Mouse (Mus musculus) heart, embryonic 14.5 days (tissue): Measurements from ENCODE around the gene Plpp3. TPM values are rescaled to one million over a fixed set of nuclear protein-coding genes. Genes with fewer than 3 reads are reported as not detected.

Source experiments
- ATAC-seq: fragments of 200-750 bp; cut with Nextera tagmentation; 2 replicates; pipeline ENCODE4 v1.8.0; 2017; ENCODE audit warnings: low read depth, moderate TSS enrichment; ENCODE audit not compliant: insufficient number of reproducible peaks, insufficient read depth, low FRiP score
- H3K27ac ChIP-seq, 2 experiments: fragments of 200-500 bp in 1 of 2; fragments of 300-500 bp in 1 of 2; sonication (generic) in 1 of 2; replicated peaks in 1 of 2; 2 replicates each; pipeline ENCODE4 v1.5.1; 2012 to 2014; ENCODE audit warnings: low read depth in 2 of 2, low read length in 2 of 2, control low read depth in 1 of 2, mild to moderate bottlenecking in 1 of 2, mixed read lengths in 1 of 2; ENCODE audit not compliant: control insufficient read depth in 1 of 2, insufficient read depth in 1 of 2
- H3K27me3 ChIP-seq: fragments of 300-500 bp; sonication (generic); 2 replicates; pipeline ENCODE4 v1.6.1; 2014; ENCODE audit warnings: mild to moderate bottlenecking, low read length, control low read depth; ENCODE audit not compliant: control insufficient read depth, insufficient read depth
- H3K36me3 ChIP-seq: fragments of 300-500 bp; sonication (generic); 2 replicates; pipeline ENCODE4 v1.6.1; 2014; ENCODE audit warnings: mild to moderate bottlenecking, control low read depth, low read length, mixed read lengths; ENCODE audit not compliant: control insufficient read depth, insufficient read depth
- H3K4me1 ChIP-seq, 2 experiments: fragments of 200-500 bp in 1 of 2; fragments of 300-500 bp in 1 of 2; sonication (generic) in 1 of 2; 2 replicates each; pipeline ENCODE4 v1.6.1; 2012 to 2014; ENCODE audit warnings: low read length in 2 of 2, control low read depth in 1 of 2, mixed read lengths in 1 of 2; ENCODE audit not compliant: control insufficient read depth in 2 of 2, insufficient read depth in 2 of 2
- H3K4me2 ChIP-seq: fragments of 300-500 bp; sonication (generic); 2 replicates; pipeline ENCODE4 v1.6.1; 2014; ENCODE audit warnings: mild to moderate bottlenecking, low read length
- H3K4me3 ChIP-seq, 2 experiments: fragments of 200-500 bp in 1 of 2; fragments of 300-500 bp in 1 of 2; sonication (generic) in 1 of 2; 2 replicates each; pipeline ENCODE4 v1.5.1; 2012 to 2014; ENCODE audit warnings: low read length in 2 of 2, mild to moderate bottlenecking in 2 of 2, control low read depth in 1 of 2, low read depth in 1 of 2, moderate library complexity in 1 of 2; ENCODE audit not compliant: control insufficient read depth in 1 of 2, insufficient read depth in 1 of 2
- H3K9ac ChIP-seq: fragments of 300-500 bp; sonication (generic); 2 replicates; pipeline ENCODE4 v1.6.1; 2014; ENCODE audit warnings: mild to moderate bottlenecking, low read length
- H3K9me3 ChIP-seq: fragments of 300-500 bp; sonication (generic); 2 replicates; pipeline ENCODE4 v1.6.1; 2016; ENCODE audit warnings: low read length, control low read depth; ENCODE audit not compliant: control insufficient read depth
- WGBS: fragments of 180-500 bp; shearing (Covaris S2); extraction: QIAGEN DNeasy Blood & Tissue Kit; methylation state at CpG from one replicate; pipeline ENCODE4 v1.1.7; 2014; 5-methylcytosine and 5-hydroxymethylcytosine counted together
- polyA plus RNA-seq: library from polyadenylated mRNA; unstranded; fragments of >200 nt; fragmentation: Nextera tagmentation; extraction: Ambion mirVana; gene quantifications from 2 replicates; pipeline ENCODE4 v1.2.1, GENCODE M21; 2014

Plpp3 gene
- polyA plus RNA-seq, 1 experiment from 2014 or later = 32.8 TPM

DNA sequence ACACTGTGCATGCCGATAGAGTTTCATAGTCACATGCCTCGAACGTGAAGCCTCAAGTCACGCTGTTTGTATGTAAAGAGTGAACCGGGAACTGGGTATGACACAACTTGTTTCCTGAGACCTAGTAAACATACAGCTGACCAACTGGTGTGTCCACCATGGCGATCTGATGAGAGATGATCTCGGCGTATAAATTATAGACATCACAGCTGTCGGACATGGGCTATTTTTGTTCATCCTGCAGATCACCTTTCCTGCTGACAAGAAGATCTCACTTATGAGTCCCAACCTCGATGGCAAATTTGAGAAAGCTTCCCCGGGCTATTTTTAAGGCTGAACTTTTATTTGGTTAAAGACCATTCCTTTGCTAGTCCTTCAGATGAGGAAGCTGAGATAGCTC is 45.4 kb upstream of the Plpp3 start:
- 80% methylated on average over 11 of the region's 11 CpGs for WGBS
- peaks cover 4 to 10% of the 10 kb centered on the region in 2 experiments; a peak in 3 of 4 replicates for H3K4me1 ChIP-seq
- H3K27me3 ChIP-seq = no peaks in the 10 kb centered on the region
- H3K27ac ChIP-seq = no peak overlapping the region
- no peak overlapping the region for H3K4me2 ChIP-seq
- no peak overlapping the region for H3K4me3 ChIP-seq
- no peaks in the 10 kb centered on the region for H3K36me3 ChIP-seq
- H3K9ac ChIP-seq = no peak overlapping the region
- ATAC-seq = no peak
- H3K9me3 ChIP-seq = no peaks in the 10 kb centered on the region

DNA sequence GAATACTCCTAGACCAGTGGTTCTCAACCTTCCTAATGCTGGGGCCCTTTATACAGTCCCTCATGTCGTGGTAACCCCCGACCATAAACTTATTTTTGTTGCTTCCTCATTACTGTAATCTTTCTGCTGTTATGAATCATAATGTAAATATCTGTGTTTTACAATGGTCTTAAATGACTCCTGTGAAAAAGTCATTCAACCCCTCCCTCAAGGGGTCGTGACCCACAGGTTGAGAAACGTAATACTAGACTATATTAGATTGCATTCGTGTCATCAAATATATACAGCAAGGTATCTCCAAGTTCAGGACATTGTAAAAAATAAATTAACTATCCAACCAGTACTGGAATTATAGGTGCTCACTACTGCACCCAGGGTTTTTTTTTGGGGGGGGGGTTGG is 44.1 kb upstream of the Plpp3 start:
- H3K9ac ChIP-seq = no peak overlapping the region
- ATAC-seq = no peak
- H3K36me3 ChIP-seq = no peaks in the 10 kb centered on the region
- WGBS = 89% methylated on average over 5 of the region's 5 CpGs
- H3K4me3 ChIP-seq = no peak overlapping the region
- H3K27me3 ChIP-seq = no peaks in the 10 kb centered on the region
- H3K4me2 ChIP-seq = no peak overlapping the region
- H3K4me1 ChIP-seq = peaks cover 4 to 9% of the 10 kb centered on the region in 2 experiments
- no peak overlapping the region for H3K27ac ChIP-seq
- no peaks in the 10 kb centered on the region for H3K9me3 ChIP-seq

DNA sequence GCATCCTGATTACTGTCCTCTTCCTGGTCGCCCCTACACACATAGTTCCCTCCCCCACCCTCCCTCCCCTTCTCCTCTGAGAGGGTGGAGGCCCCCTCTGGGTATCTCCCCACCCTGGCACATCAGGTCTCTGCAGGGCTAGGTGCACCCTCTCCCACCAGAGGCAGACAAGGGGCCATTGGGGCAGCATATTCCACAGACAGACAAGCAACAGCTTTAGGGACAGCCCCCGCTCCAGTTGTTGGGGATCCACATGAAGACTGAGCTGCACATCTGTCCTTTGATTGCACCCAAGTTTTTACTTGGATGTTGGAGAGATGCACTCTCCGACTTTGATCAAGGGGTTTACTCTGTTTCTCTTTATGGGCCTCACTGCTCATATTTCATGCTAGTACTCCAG is 43.7 kb upstream of the Plpp3 start:
- H3K4me3 ChIP-seq = no peak overlapping the region
- H3K9me3 ChIP-seq = no peaks in the 10 kb centered on the region
- no peak overlapping the region for H3K4me2 ChIP-seq
- 78% methylated on average over 3 of the region's 3 CpGs for WGBS
- H3K27ac ChIP-seq = no peak overlapping the region
- H3K27me3 ChIP-seq = no peaks in the 10 kb centered on the region
- H3K4me1 ChIP-seq = peaks cover 4 to 10% of the 10 kb centered on the region in 2 experiments
- H3K36me3 ChIP-seq = no peaks in the 10 kb centered on the region
- no peak for ATAC-seq
- no peak overlapping the region for H3K9ac ChIP-seq

DNA sequence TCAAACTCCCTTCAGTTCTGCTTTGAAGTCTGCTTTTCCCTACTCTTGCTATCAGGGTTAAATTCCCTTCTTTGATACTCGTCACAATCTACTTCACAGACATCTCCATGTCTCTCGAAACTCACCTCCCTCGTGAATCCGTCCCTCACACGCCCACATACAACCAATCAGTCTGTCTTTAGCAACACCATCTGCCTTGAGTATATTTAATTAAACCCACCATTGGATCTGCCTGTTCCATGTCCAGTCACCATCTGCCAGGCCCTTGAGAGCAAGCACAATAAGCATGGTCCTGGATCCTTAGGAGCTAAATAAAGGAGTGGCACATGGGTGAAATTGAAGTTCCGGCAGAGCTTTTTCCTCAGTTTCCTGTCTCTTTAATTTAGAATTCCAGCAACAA is 36.1 kb upstream of the Plpp3 start:
- Histone ChIP-seq H3K4me3 (no peak overlapping the region), H3K4me1 (peaks cover 0 to 4% of the 10 kb centered on the region in 2 experiments; a peak in 2 of 4 replicates), H3K27ac (no peak overlapping the region), H3K4me2 (no peak overlapping the region), H3K9me3 (no peaks in the 10 kb centered on the region), H3K27me3 (no peaks in the 10 kb centered on the region), H3K9ac (no peak overlapping the region), H3K36me3 (no peaks in the 10 kb centered on the region)
- ATAC-seq = no peak
- 73% methylated on average over 6 of the region's 6 CpGs for WGBS

DNA sequence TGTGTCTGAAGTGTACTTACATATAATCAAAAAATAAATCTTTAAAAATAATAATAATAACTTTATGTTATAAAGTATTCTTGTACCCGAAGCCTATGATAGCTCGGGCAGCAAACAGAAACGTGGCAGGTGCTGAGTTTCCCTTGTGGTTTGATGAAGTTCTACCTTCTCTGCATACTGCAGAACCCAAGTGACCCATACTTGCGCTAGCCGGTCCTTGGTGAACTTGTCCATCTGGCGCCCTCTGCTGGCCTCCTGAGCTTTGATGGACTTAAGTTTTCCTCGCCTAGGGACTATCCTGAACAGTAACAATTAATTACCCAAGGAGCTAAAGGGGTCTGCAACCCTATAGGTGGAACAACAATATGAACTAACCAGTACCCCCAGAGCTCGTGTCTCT is 34.7 kb upstream of the Plpp3 start:
- Histone ChIP-seq H3K4me2 (no peak overlapping the region), H3K9me3 (no peaks in the 10 kb centered on the region; the same call in 1 of the 2 replicates), H3K4me3 (no peak overlapping the region), H3K27me3 (no peaks in the 10 kb centered on the region), H3K4me1 (peaks cover 0 to 4% of the 10 kb centered on the region in 2 experiments; a peak in 2 of 4 replicates), H3K27ac (no peak overlapping the region), H3K9ac (no peak overlapping the region), H3K36me3 (no peaks in the 10 kb centered on the region)
- WGBS = 45% methylated on average over 8 of the region's 8 CpGs
- no peak; the same call in 1 of the 2 replicates for ATAC-seq

DNA sequence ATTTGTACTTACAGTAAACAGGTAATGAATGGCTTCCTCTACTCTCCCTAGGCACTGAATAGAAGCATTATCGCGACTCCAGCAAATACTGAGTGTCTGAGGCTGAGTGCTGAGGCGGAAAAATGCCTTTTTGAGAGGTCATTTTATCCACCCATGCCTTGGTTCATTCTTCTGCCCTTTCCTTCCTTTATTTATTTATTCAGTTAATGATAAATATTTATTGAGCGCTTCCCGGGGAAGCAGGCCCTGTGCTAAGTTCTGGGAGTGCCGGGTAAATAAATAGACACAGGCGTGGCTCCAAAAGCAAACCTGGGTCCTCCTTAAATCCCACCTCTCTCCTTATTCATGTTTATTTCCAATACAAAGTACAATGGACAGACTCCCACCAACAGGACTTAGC is 27.9 kb upstream of the Plpp3 start:
- Histone ChIP-seq H3K27me3 (no peaks in the 10 kb centered on the region), H3K9me3 (no peaks in the 10 kb centered on the region; the same call in 1 of the 2 replicates), H3K36me3 (no peaks in the 10 kb centered on the region), H3K4me2 (no peak overlapping the region), H3K4me1 (peaks cover 2 to 7% of the 10 kb centered on the region in 2 experiments; a peak in 3 of 4 replicates), H3K27ac (no peak overlapping the region), H3K9ac (no peak overlapping the region), H3K4me3 (no peak overlapping the region)
- no peak for ATAC-seq
- WGBS = 73% methylated on average over 7 of the region's 7 CpGs

DNA sequence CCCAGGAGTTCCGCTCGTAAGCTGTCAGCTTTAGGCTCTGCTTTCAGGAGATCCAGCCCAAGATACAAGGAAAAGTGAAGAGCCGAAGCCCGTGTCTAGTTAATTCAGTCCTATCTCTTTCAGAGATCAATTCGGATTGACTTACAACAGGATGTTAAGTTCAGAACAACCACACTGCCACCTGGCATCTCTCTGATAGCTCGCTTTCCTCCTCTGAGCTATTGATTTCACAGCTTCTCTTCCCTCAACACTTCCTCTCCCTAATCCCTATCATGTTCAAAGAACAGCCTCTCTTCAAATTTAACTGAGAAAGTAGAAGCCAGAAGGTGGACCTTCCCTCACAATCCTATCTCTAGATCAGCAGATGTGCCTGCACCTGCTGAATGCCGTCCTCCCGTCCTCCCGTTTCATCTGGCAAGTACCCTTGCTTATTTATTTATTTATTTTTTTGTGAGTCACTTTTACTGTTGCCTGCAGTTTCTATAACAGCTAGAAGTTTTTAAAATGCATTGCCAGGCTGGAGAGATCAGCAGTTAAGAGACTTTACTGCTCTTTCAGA is 25.3 kb upstream of the Plpp3 start:
- Histone ChIP-seq H3K9me3 (no peaks in the 10 kb centered on the region; the same call in 1 of the 2 replicates), H3K9ac (no peak overlapping the region), H3K27ac (no peak overlapping the region), H3K4me2 (no peak overlapping the region), H3K4me1 (peaks cover 0 to 7% of the 10 kb centered on the region in 2 experiments; a peak in 2 of 4 replicates), H3K36me3 (no peaks in the 10 kb centered on the region), H3K4me3 (no peak overlapping the region), H3K27me3 (no peaks in the 10 kb centered on the region)
- WGBS = 78% methylated on average over 9 of the region's 9 CpGs
- ATAC-seq = no peak
